Mouse (Mus musculus) small intestine, adult 2 months (tissue): ENCODE measurements around the gene Acoxl. TPM values are rescaled to one million over a fixed set of nuclear protein-coding genes. Genes with fewer than 3 reads are reported as not detected.

ENCODE experiments used
- H3K27ac ChIP-seq: fragments of 200-500 bp; 2 replicates; pipeline ENCODE4 v1.5.1; 2012; ENCODE audit warnings: low read depth, low read length, control low read depth, inconsistent platforms; ENCODE audit not compliant: insufficient read depth
- H3K27me3 ChIP-seq: fragments of 200-500 bp; 2 replicates; pipeline ENCODE4 v1.6.1; 2012; ENCODE audit warnings: mild to moderate bottlenecking, moderate library complexity, low read length, inconsistent platforms; ENCODE audit not compliant: control insufficient read depth, insufficient read depth
- H3K36me3 ChIP-seq: fragments of 200-500 bp; 2 replicates; pipeline ENCODE4 v1.6.1; 2012; ENCODE audit warnings: mild to moderate bottlenecking, low read length, control low read depth, inconsistent platforms; ENCODE audit not compliant: control insufficient read depth, insufficient read depth
- H3K4me1 ChIP-seq: fragments of 200-500 bp; 2 replicates; pipeline ENCODE4 v1.6.1; 2012; ENCODE audit warnings: low read length, inconsistent platforms, mixed read lengths; ENCODE audit not compliant: control insufficient read depth, insufficient read depth, insufficient read length
- H3K4me3 ChIP-seq: fragments of 200-500 bp; 2 replicates; pipeline ENCODE4 v1.5.1; 2012; ENCODE audit warnings: low read depth, mild to moderate bottlenecking, control low read depth, inconsistent platforms, low read length, moderate library complexity
- CTCF ChIP-seq: fragments of 200-500 bp; IDR thresholded peaks from 2 replicates; pipeline ENCODE4 v1.5.1; 2012; ENCODE audit warnings: low read depth, mild to moderate bottlenecking, control low read depth, inconsistent platforms, low read length, moderate library complexity, mixed read lengths; ENCODE audit not compliant: insufficient replicate concordance, insufficient read length; ENCODE audit errors: extremely low read depth
- POLR2A ChIP-seq: fragments of 200-500 bp; IDR thresholded peaks from 2 replicates; pipeline ENCODE4 v1.6.1; 2012; ENCODE audit warnings: low read depth, mild to moderate bottlenecking, control low read depth, inconsistent platforms, low read length, moderate library complexity
- WGBS: fragments of 180-500 bp; shearing (Covaris S2); methylation state at CpG from one replicate; pipeline ENCODE4 v1.1.7; 2018; 5-methylcytosine and 5-hydroxymethylcytosine counted together
- polyA plus RNA-seq: library from polyadenylated mRNA; depleted of rRNA; stranded (reverse); fragments of >200 nt; gene quantifications from 2 replicates; pipeline ENCODE4 v1.2.3, GENCODE M21; 2012

Gene Acoxl
- polyA plus RNA-seq, 1 experiment, result 0.23 TPM

- peaks cover 24% of the 10 kb centered on the region for H3K27me3 ChIP-seq
- H3K4me3 ChIP-seq, result no peak overlapping the region
- WGBS, result 16% methylated on average over 11 of the region's 11 CpGs
- H3K4me1 ChIP-seq, result no peaks in the 10 kb centered on the region
- no peaks in the 10 kb centered on the region for H3K36me3 ChIP-seq
- H3K27ac ChIP-seq, result no peak overlapping the region
- TF ChIP-seq CTCF (no peak), POLR2A (no peak)
These were observed 749 bp downstream of the Acoxl start for GRCm38 (mm10) chr2:127839425-127839824.

- no peak for TF ChIP-seq CTCF
- H3K36me3 ChIP-seq, result no peaks in the 10 kb centered on the region
- 34% methylated on average over 1 of the region's 1 CpGs for WGBS
- H3K27me3 ChIP-seq, result peaks cover 24% of the 10 kb centered on the region
- no peaks in the 10 kb centered on the region for H3K4me1 ChIP-seq
- H3K27ac ChIP-seq, result no peak overlapping the region
- no peak overlapping the region for H3K4me3 ChIP-seq
These were observed 2.7 kb downstream of the Acoxl start for GRCm38 (mm10) chr2:127841402-127841801.

- Histone ChIP-seq H3K27me3 (peaks cover 24% of the 10 kb centered on the region), H3K4me1 (no peaks in the 10 kb centered on the region), H3K36me3 (no peaks in the 10 kb centered on the region), H3K4me3 (no peak overlapping the region), H3K27ac (no peak overlapping the region)
- TF ChIP-seq POLR2A, result no peak
- no peak for TF ChIP-seq CTCF
- 73% methylated on average over 3 of the region's 3 CpGs for WGBS
These were observed 3.7 kb downstream of the Acoxl start for GRCm38 (mm10) chr2:127842421-127842820.

- Histone ChIP-seq H3K27me3 (peaks cover 3% of the 10 kb centered on the region; the same call in 1 of the 2 replicates), H3K4me1 (no peaks in the 10 kb centered on the region), H3K4me3 (no peak overlapping the region), H3K36me3 (no peaks in the 10 kb centered on the region), H3K27ac (no peak overlapping the region)
- TF ChIP-seq CTCF, result no peak
- no peak for TF ChIP-seq POLR2A
- 32% methylated on average over 7 of the region's 7 CpGs for WGBS
These were observed 6.8 kb downstream of the Acoxl start for GRCm38 (mm10) chr2:127845346-127845982.

- Histone ChIP-seq H3K27me3 (no peaks in the 10 kb centered on the region), H3K27ac (no peak overlapping the region), H3K36me3 (no peaks in the 10 kb centered on the region), H3K4me1 (no peaks in the 10 kb centered on the region), H3K4me3 (no peak overlapping the region)
- no peak for TF ChIP-seq POLR2A
- no peak for TF ChIP-seq CTCF
These were observed 7.3 kb downstream of the Acoxl start for GRCm38 (mm10) chr2:127846008-127846407.

GRCm38 (mm10) chr2:127846571-127846970, 7.9 kb downstream of the Acoxl start:
- Histone ChIP-seq H3K27me3 (no peaks in the 10 kb centered on the region), H3K27ac (no peak overlapping the region)
- 11% methylated on average over 1 of the region's 1 CpGs for WGBS

GRCm38 (mm10) chr2:127850371-127850770, 11.7 kb downstream of the Acoxl start:
- H3K36me3 ChIP-seq, result no peaks in the 10 kb centered on the region
- H3K27ac ChIP-seq, result no peak overlapping the region
- H3K27me3 ChIP-seq, result no peaks in the 10 kb centered on the region
- H3K4me3 ChIP-seq, result no peak overlapping the region
- H3K4me1 ChIP-seq, result no peaks in the 10 kb centered on the region
- TF ChIP-seq CTCF, result no peak
- TF ChIP-seq POLR2A, result no peak
- WGBS, result 79% methylated on average over 2 of the region's 2 CpGs

More at GRCm38 (mm10) chr2:127846571-127846970, 7.9 kb downstream of the Acoxl start:
- no peaks in the 10 kb centered on the region for H3K36me3 ChIP-seq
- no peak for TF ChIP-seq POLR2A
- no peak for TF ChIP-seq CTCF
- no peaks in the 10 kb centered on the region for H3K4me1 ChIP-seq
- no peak overlapping the region for H3K4me3 ChIP-seq
